ENCODE assay signal across 9 mouse cellular contexts in genomic region chr10:126833006-126833405, GRCm38 (mm10).
DNase-seq lines count a peak whose midpoint lies in the region; ATAC-seq and TF ChIP-seq lines count a peak whose summit lies in the region.
"Had no signal": no experiment of that assay in that cellular context is flagged by ENCODE, and none has a peak within 500 bp of the region (broad histone marks: within the 10 kb centered on the region; RNA-seq: fewer than 3 reads in every experiment).

No protein-coding gene starts in this region.

- no peak overlapping the region for H3K9ac ChIP-seq in hindbrain, postnatal 0 days (replicated peaks; ENCODE audit: low read length)
- no peak overlapping the region for H3K9ac ChIP-seq in hindbrain, embryonic 12.5 days
- H3K9ac ChIP-seq: neural tube, embryonic 12.5 days had no signal

- H3K9me3 ChIP-seq in hindbrain, postnatal 0 days (ENCODE audit: low read length) = no peaks in the 10 kb centered on the region
- no peaks in the 10 kb centered on the region for H3K9me3 ChIP-seq in hindbrain, embryonic 12.5 days (replicated peaks)
- H3K9me3 ChIP-seq: neural tube, embryonic 12.5 days had no signal

- no peak for ATAC-seq in hindbrain, postnatal 0 days
- ATAC-seq in hindbrain, embryonic 12.5 days (ENCODE audit: low FRiP score) = no peak
- ATAC-seq in megakaryocyte, adult 5-6 weeks (ENCODE audit: poor library complexity, severe bottlenecking) = peak; percentile 90
- no peak for ATAC-seq in cerebellum, adult (ENCODE audit: insufficient number of reproducible peaks, low FRiP score, low TSS enrichment)

- peak; percentile 53 for DNase-seq in hindbrain, postnatal 0 days (ENCODE audit: low spot score)
- peak; percentile 56 for DNase-seq in right cerebral cortex, postnatal 4 days
- no peak for DNase-seq in right cerebral cortex, postnatal 25 days
- peak; percentile 41 to 64 for DNase-seq in adrenal gland, postnatal 36 days
- no peak for DNase-seq in thymus, postnatal 10 days (ENCODE audit: low spot score in 2 of 2)

- no peaks in the 10 kb centered on the region for H3K36me3 ChIP-seq in hindbrain, postnatal 0 days (ENCODE audit: insufficient read depth, low read length)
- H3K36me3 ChIP-seq in hindbrain, embryonic 12.5 days = no peaks in the 10 kb centered on the region
- H3K36me3 ChIP-seq: neural tube, embryonic 12.5 days had no signal

- no peak overlapping the region for H3K4me2 ChIP-seq in hindbrain, postnatal 0 days (ENCODE audit: low read depth, low read length)
- H3K4me2 ChIP-seq in hindbrain, embryonic 12.5 days (replicated peaks) = no peak overlapping the region
- H3K4me2 ChIP-seq: neural tube, embryonic 12.5 days had no signal

- H3K4me3 ChIP-seq in hindbrain, postnatal 0 days (ENCODE audit: low read length) = no peak overlapping the region
- no peak overlapping the region for H3K4me3 ChIP-seq in hindbrain, embryonic 12.5 days
- H3K4me3 ChIP-seq: neural tube, embryonic 12.5 days had no signal

- no peaks in the 10 kb centered on the region for H3K27me3 ChIP-seq in hindbrain, postnatal 0 days (ENCODE audit: insufficient read depth, low read length)
- H3K27me3 ChIP-seq in hindbrain, embryonic 12.5 days = no peaks in the 10 kb centered on the region
- H3K27me3 ChIP-seq: neural tube, embryonic 12.5 days had no signal

- H3K27ac ChIP-seq in hindbrain, postnatal 0 days = no peak overlapping the region
- H3K27ac ChIP-seq in hindbrain, embryonic 12.5 days = no peak overlapping the region
- H3K27ac ChIP-seq: neural tube, embryonic 12.5 days had no signal

- WGBS in hindbrain, postnatal 0 days = 26% methylated on average over 5 of the region's 5 CpGs
- 32% methylated on average over 5 of the region's 5 CpGs for WGBS in hindbrain, embryonic 12.5 days

- peak; percentile 73 for TF ChIP-seq CTCF in hindbrain, postnatal 0 days (IDR thresholded peaks at IDR 0.05; ENCODE audit: low read depth)

- H3K4me1 ChIP-seq in hindbrain, postnatal 0 days (ENCODE audit: insufficient read depth, low read length) = peaks cover 3% of the 10 kb centered on the region; the same call in 1 of the 2 replicates
- H3K4me1 ChIP-seq in hindbrain, embryonic 12.5 days = peaks cover 8% of the 10 kb centered on the region
- H3K4me1 ChIP-seq: neural tube, embryonic 12.5 days had no signal

Comparison
In these comparisons a context has a peak if more than half of its experiments do, and no peak if none do; other contexts are left out.
1. DNase-seq: peak in hindbrain, postnatal 0 days (single experiment), right cerebral cortex, postnatal 4 days (single experiment) and adrenal gland, postnatal 36 days (2 of 2); none in right cerebral cortex, postnatal 25 days (single experiment) and thymus, postnatal 10 days (0 of 2).